Mouse (Mus musculus): ENCODE measurements around the gene Esrp2.

DNA sequence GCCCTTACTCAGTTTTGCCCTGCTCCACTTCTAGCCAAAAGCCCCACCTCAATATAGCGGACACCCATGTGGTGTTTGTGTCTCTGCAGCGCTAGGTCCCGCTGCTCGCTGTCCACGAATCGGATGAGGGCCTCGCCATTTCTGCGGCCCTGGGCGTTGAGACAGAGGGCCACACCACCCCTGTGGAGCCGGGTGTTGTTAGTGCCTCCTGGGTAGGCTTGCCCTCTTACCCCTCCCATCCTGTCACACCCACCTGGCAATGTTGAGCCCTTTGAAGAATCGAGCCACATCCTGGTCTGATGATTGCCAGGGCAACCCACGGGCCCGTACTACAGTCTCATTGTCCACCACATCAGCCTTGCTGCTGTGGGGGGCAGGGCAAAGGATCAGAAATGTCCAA is 3.2 kb downstream of the Esrp2 start:
- TF ChIP-seq GATA1 (IDR thresholded peaks at IDR 0.05; ENCODE audit: low read length) (no peak), TAL1 (IDR thresholded peaks at IDR 0.05; ENCODE audit: low read length) (no peak)
